Mouse (Mus musculus): Measurements from ENCODE around the gene Ripor1. TPM values are rescaled to one million over a fixed set of nuclear protein-coding genes. Genes with fewer than 3 reads are reported as not detected.

Ripor1 gene
- polyA plus RNA-seq, 1 experiment from 2014 or later = 28.4 TPM

DNA sequence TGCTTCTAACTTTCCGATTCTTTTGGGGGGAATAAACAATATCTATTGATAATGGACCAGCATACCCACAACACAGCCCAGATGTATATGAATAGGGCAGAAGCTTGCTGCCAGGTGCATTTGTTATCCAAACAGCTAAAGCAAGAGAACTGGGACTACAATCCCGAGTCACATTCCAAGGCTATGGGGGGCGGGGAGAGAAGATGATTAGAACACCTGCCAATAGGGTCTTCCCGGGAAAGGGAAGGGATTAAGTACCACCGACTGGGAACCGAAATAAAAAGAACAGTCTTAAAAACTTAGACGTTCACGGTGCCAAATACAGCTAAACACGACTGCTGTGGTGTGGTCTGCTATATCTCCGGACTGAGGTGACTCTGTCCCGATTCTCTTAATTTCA is 30.4 kb downstream of the Ripor1 start:
- no peak for ATAC-seq (ENCODE audit: low FRiP score, low TSS enrichment)
- Histone ChIP-seq H3K4me3 (ENCODE audit: low read length) (peak overlapping the region; percentile 95), H3K27me3 (ENCODE audit: control insufficient read depth, insufficient read depth, low read length) (no peaks in the 10 kb centered on the region), H3K27ac (ENCODE audit: low read depth, low read length) (peak overlapping the region; percentile 100; the same call in 1 of the 2 replicates), H3K9ac (ENCODE audit: low read depth, low read length) (peak overlapping the region; percentile 99), H3K4me1 (ENCODE audit: control insufficient read depth, insufficient read depth, low read length) (peaks cover 16% of the 10 kb centered on the region), H3K9me3 (ENCODE audit: control insufficient read depth, low read length) (no peaks in the 10 kb centered on the region), H3K4me2 (replicated peaks; ENCODE audit: low read depth, low read length) (peak overlapping the region; percentile 53), H3K36me3 (ENCODE audit: control insufficient read depth, insufficient read depth, low read length) (no peaks in the 10 kb centered on the region; the same call in 1 of the 2 replicates)
- WGBS = 4% methylated on average over 11 of the region's 11 CpGs

DNA sequence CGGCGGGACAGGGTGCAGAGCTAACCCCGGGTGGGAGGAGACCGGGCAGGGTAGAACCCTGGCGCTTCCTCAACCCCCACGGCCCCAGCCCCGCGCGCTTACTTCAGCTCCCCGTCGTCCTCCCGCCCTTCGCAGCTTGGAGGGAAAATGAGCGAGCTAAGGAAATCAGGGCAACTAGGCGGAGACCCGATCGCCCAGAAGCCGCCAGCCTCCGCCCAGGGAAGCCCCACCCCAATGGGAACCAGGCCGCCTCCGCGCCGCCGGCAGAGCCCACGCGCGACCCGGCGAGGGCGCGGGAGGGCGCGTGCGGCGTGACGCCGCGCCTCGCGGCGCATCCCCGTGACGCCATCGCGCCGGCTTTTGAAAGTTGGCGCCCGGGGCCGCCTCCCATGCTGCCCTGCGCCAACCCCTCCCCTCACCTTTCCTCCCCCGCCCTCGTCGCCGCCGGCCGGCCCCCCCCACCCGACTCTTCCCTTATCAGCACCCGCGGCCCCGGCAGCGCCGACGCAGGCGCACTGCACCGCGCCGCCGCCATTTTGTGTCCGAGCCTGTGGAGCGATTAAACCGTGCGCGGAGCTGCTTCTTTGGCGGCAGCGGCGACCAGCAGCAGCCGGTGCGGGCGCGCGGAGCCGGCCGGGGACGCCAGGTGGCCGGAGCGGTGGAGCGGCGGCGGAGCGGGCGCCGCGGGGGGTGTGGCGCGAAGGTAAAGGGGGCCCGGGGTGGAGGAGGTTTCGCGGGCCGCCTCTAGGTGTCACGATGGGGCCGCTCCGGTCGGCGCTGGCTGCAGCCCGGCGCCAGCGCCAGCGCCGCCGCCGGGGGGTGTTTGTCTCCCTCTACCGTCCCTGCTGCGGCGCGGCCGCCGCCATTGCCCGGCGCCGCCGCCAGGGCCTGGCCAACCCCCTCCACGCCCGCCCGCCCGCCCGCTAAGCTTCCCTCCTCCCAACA is 31.2 kb downstream of the Ripor1 start, which contains the start of gene Ctcf:
Gene Ctcf (plus strand): TSS at position 551 of the 945 bp plus-strand sequence.
- Histone ChIP-seq H3K4me1 (ENCODE audit: control insufficient read depth, insufficient read depth, low read length) (peaks cover 16% of the 10 kb centered on the region), H3K9ac (ENCODE audit: low read depth, low read length) (peak within 1 kb of the TSS; percentile 99), H3K27ac (ENCODE audit: low read depth, low read length) (peak within 1 kb of the TSS; percentile 100), H3K4me3 (ENCODE audit: low read length) (peak within 1 kb of the TSS; percentile 95), H3K27me3 (ENCODE audit: control insufficient read depth, insufficient read depth, low read length) (no peaks in the 10 kb centered on the region), H3K9me3 (ENCODE audit: control insufficient read depth, low read length) (no peaks in the 10 kb centered on the region), H3K36me3 (ENCODE audit: control insufficient read depth, insufficient read depth, low read length) (no peaks in the 10 kb centered on the region), H3K4me2 (replicated peaks; ENCODE audit: low read depth, low read length) (peak within 1 kb of the TSS; percentile 53)
- ATAC-seq (ENCODE audit: low FRiP score, low TSS enrichment) = peak; percentile 91
- under 1% methylated on average over 88 of the region's 126 CpGs for WGBS

DNA sequence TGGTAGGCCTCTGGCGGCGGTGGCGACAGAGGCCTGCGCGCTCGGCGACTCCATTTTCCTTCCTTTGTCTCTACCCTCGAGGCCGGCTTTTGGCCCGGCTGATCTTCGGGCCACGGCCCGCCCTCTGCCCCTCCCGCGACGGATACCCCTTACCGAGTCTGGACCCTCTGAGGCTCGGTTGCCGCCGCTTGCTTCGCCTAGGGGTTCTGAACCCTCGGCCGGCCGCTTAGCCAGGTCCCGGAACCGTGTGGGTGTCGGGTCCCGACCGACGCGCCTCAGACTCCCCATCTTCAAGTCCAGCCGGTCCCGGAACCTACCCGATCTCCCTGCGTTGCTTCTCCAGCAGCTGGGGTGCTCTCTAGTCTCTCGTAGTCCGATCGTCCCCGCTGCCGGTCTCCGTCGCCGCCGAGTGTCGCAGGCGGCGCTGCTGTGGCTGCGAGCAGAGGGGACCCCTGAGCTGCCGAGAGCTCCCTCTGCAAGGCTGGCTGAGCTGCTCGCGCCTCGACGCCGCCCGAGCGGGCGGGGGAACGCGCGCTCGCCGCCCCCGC is 32.0 kb downstream of the Ripor1 start, which contains the start of gene Agrp:
Gene Agrp (minus strand): TSS at position 431 of the 548 bp plus-strand sequence.
- Histone ChIP-seq H3K4me1 (ENCODE audit: control insufficient read depth, insufficient read depth, low read length) (peaks cover 16% of the 10 kb centered on the region), H3K27me3 (ENCODE audit: control insufficient read depth, insufficient read depth, low read length) (no peaks in the 10 kb centered on the region), H3K36me3 (ENCODE audit: control insufficient read depth, insufficient read depth, low read length) (no peaks in the 10 kb centered on the region), H3K4me3 (ENCODE audit: low read length) (peak within 1 kb of the TSS; percentile 95), H3K9ac (ENCODE audit: low read depth, low read length) (peak within 1 kb of the TSS; percentile 99), H3K4me2 (replicated peaks; ENCODE audit: low read depth, low read length) (peak within 1 kb of the TSS; percentile 53), H3K9me3 (ENCODE audit: control insufficient read depth, low read length) (no peaks in the 10 kb centered on the region), H3K27ac (ENCODE audit: low read depth, low read length) (peak within 1 kb of the TSS; percentile 100)
- WGBS = under 1% methylated on average over 62 of the region's 63 CpGs
- ATAC-seq (ENCODE audit: low FRiP score, low TSS enrichment) = peak; percentile 26

DNA sequence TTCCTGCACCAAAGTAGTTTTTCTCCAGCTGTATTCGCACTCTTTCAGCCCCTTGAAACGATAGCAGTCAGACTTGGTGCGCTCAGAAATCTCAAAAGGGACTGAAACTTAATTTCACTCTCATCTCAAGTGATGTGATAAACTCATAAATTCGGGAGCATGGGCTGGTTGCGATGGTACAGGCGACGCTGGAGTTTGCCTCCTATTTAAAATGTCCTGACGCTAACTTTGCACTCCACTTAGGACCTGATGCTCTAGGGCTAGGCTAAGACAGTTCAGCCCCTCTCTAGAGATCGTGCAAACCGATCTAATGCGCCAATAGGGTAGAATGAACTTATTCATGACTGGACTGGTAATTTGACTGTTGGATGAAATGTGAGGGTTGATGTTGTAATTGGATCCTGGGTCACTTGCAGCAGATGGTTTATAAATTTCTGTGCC is 32.6 kb downstream of the Ripor1 start:
- Histone ChIP-seq H3K9ac (ENCODE audit: low read depth, low read length) (peak overlapping the region; percentile 99), H3K27ac (ENCODE audit: low read depth, low read length) (peak overlapping the region; percentile 100), H3K27me3 (ENCODE audit: control insufficient read depth, insufficient read depth, low read length) (no peaks in the 10 kb centered on the region), H3K4me2 (replicated peaks; ENCODE audit: low read depth, low read length) (peak overlapping the region; percentile 53), H3K4me1 (ENCODE audit: control insufficient read depth, insufficient read depth, low read length) (peaks cover 16% of the 10 kb centered on the region), H3K4me3 (ENCODE audit: low read length) (peak overlapping the region; percentile 95), H3K9me3 (ENCODE audit: control insufficient read depth, low read length) (no peaks in the 10 kb centered on the region), H3K36me3 (ENCODE audit: control insufficient read depth, insufficient read depth, low read length) (no peaks in the 10 kb centered on the region)
- no peak for ATAC-seq (ENCODE audit: low FRiP score, low TSS enrichment)
- 0% methylated on average over 11 of the region's 11 CpGs for WGBS

DNA sequence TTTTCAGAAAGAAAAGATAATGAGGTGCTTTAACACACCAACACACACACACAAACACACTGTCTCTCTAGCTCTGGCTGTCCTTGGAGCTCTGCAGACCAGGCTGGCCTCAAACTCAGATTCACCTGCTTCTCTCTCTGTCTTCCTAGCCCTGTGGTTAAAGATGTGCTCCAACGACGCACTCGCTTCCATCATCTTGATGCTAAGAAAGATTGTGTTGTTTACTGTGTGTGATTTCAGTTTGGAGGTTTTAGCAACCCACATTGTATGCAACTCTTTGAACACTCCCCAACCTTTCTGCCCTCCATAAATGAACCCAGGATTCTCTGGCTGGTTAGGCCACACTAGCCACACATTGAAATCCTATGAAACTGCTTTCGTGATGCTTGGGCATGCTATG is 33.5 kb downstream of the Ripor1 start:
- H3K4me3 ChIP-seq (ENCODE audit: low read length) = peak overlapping the region; percentile 95; the same call in 1 of the 2 replicates
- no peaks in the 10 kb centered on the region for H3K9me3 ChIP-seq (ENCODE audit: control insufficient read depth, low read length)
- no peak overlapping the region for H3K27ac ChIP-seq (ENCODE audit: low read depth, low read length)
- H3K4me1 ChIP-seq (ENCODE audit: control insufficient read depth, insufficient read depth, low read length) = peaks cover 16% of the 10 kb centered on the region
- peaks cover under 1% of the 10 kb centered on the region; the same call in 1 of the 2 replicates for H3K36me3 ChIP-seq (ENCODE audit: control insufficient read depth, insufficient read depth, low read length)
- no peak for ATAC-seq (ENCODE audit: low FRiP score, low TSS enrichment)
- peak overlapping the region; percentile 53 for H3K4me2 ChIP-seq (replicated peaks; ENCODE audit: low read depth, low read length)
- 81% methylated on average over 4 of the region's 4 CpGs for WGBS
- H3K9ac ChIP-seq (ENCODE audit: low read depth, low read length) = peak overlapping the region; percentile 99; the same call in 1 of the 2 replicates
- no peaks in the 10 kb centered on the region for H3K27me3 ChIP-seq (ENCODE audit: control insufficient read depth, insufficient read depth, low read length)

DNA sequence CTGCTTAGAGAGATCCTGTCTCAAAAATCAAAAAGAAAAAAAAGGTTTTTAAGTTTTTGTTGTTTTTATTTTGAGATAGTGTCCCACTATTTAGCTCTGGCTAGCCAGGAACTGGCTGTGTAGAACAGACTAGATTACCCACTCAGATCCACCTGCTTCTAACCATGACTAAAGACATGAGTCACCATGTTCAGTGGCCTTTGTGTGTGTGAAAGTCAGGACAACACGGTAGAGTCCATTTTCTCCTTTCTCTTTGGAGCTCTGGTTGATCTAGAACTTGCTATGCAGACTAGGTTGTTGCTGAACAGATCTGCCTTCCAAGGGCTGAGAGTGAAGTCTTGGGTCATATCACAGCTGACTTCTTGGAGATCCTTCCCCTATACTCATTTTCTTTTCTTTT is 34.8 kb downstream of the Ripor1 start:
- 83% methylated on average over 1 of the region's 1 CpGs for WGBS
- no peak for ATAC-seq (ENCODE audit: low FRiP score, low TSS enrichment)
- peaks cover 16% of the 10 kb centered on the region for H3K4me1 ChIP-seq (ENCODE audit: control insufficient read depth, insufficient read depth, low read length)

DNA sequence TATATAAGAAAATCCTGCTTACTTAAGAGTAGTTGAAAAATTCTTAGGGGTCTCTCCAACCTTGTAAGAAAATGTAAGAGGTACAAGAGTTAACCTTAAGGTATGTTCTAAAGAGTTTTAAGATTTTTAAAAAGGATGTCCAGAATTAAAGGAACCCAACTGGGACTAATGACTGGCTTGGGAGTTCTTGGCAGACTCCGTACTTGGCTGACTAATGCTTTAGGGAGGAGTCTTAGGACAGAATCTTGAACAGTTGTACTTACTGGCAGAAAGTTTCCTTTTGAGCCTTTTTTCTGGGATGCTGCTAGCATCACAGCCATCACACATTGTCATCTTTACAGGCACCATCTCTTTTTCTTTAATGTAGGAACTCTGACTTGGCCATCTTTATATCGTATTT is 35.5 kb downstream of the Ripor1 start:
- no peak overlapping the region for H3K4me2 ChIP-seq (replicated peaks; ENCODE audit: low read depth, low read length)
- no peak overlapping the region for H3K9ac ChIP-seq (ENCODE audit: low read depth, low read length)
- H3K9me3 ChIP-seq (ENCODE audit: control insufficient read depth, low read length) = no peaks in the 10 kb centered on the region
- peaks cover 16% of the 10 kb centered on the region for H3K36me3 ChIP-seq (ENCODE audit: control insufficient read depth, insufficient read depth, low read length)
- H3K27me3 ChIP-seq (ENCODE audit: control insufficient read depth, insufficient read depth, low read length) = no peaks in the 10 kb centered on the region
- H3K27ac ChIP-seq (ENCODE audit: low read depth, low read length) = no peak overlapping the region
- ATAC-seq (ENCODE audit: low FRiP score, low TSS enrichment) = no peak
- peaks cover 13% of the 10 kb centered on the region for H3K4me1 ChIP-seq (ENCODE audit: control insufficient read depth, insufficient read depth, low read length)
- no peak overlapping the region for H3K4me3 ChIP-seq (ENCODE audit: low read length)
- WGBS = 78% methylated on average over 2 of the region's 2 CpGs

More for the DNA sequence above, 34.8 kb downstream of the Ripor1 start:
- no peaks in the 10 kb centered on the region for H3K9me3 ChIP-seq (ENCODE audit: control insufficient read depth, low read length)
- H3K4me2 ChIP-seq (replicated peaks; ENCODE audit: low read depth, low read length) = no peak overlapping the region
- H3K9ac ChIP-seq (ENCODE audit: low read depth, low read length) = no peak overlapping the region
- H3K27ac ChIP-seq (ENCODE audit: low read depth, low read length) = no peak overlapping the region
- H3K4me3 ChIP-seq (ENCODE audit: low read length) = no peak overlapping the region
- no peaks in the 10 kb centered on the region for H3K27me3 ChIP-seq (ENCODE audit: control insufficient read depth, insufficient read depth, low read length)
- H3K36me3 ChIP-seq (ENCODE audit: control insufficient read depth, insufficient read depth, low read length) = peaks cover 11% of the 10 kb centered on the region

DNA sequence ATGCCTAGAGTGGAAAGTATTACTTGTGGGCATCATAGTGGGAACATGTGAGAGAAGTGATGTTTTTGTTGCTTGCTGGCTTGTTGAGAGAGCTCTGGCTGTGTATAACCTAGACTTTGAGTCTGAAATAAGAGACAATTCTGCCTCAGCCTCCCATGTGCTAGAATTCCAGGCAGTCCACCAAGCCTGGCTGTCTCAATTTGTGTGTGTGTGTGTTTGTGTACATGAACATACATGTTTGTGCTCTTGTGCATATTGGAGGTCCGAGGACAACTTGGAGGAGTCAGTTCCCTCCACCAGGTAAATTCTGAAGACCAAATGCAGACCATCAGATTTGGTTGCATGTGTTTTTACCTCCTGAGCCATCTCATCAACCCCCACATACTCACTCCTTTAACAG is 40.1 kb downstream of the Ripor1 start:
- no peak for ATAC-seq (ENCODE audit: low FRiP score, low TSS enrichment)
- H3K36me3 ChIP-seq (ENCODE audit: control insufficient read depth, insufficient read depth, low read length) = peaks cover 39% of the 10 kb centered on the region
- WGBS = 100% methylated on average over 1 of the region's 1 CpGs
- no peak overlapping the region for H3K4me3 ChIP-seq (ENCODE audit: low read length)
- H3K9ac ChIP-seq (ENCODE audit: low read depth, low read length) = no peak overlapping the region
- H3K9me3 ChIP-seq (ENCODE audit: control insufficient read depth, low read length) = no peaks in the 10 kb centered on the region
- H3K27ac ChIP-seq (ENCODE audit: low read depth, low read length) = no peak overlapping the region
- H3K4me1 ChIP-seq (ENCODE audit: control insufficient read depth, insufficient read depth, low read length) = no peaks in the 10 kb centered on the region
- no peak overlapping the region for H3K4me2 ChIP-seq (replicated peaks; ENCODE audit: low read depth, low read length)
- no peaks in the 10 kb centered on the region for H3K27me3 ChIP-seq (ENCODE audit: control insufficient read depth, insufficient read depth, low read length)

DNA sequence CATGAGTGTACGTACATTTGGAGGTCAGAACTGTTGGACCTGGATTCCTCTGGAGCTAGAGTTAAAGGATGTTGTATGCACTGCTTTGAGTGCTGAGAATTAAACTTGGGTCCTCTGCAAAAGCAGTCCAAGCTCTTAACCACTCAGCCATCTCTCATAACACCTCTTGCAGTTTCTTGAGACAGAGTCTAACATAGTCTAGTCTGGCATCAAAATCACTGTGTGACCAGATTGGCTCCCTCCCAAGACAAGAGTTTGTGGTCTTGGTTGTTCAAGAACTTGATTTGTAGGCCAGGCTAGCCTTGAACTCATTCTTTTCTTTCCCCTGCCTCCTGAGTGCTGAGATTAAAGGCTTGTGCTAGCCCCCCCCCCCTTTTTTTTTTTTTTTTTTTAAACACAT is 43.9 kb downstream of the Ripor1 start:
- Histone ChIP-seq H3K9me3 (ENCODE audit: control insufficient read depth, low read length) (no peaks in the 10 kb centered on the region), H3K9ac (ENCODE audit: low read depth, low read length) (no peak overlapping the region), H3K27me3 (ENCODE audit: control insufficient read depth, insufficient read depth, low read length) (no peaks in the 10 kb centered on the region), H3K4me3 (ENCODE audit: low read length) (no peak overlapping the region), H3K27ac (ENCODE audit: low read depth, low read length) (no peak overlapping the region), H3K4me1 (ENCODE audit: control insufficient read depth, insufficient read depth, low read length) (no peaks in the 10 kb centered on the region), H3K36me3 (ENCODE audit: control insufficient read depth, insufficient read depth, low read length) (peaks cover 55% of the 10 kb centered on the region), H3K4me2 (replicated peaks; ENCODE audit: low read depth, low read length) (no peak overlapping the region)
- WGBS = 91% methylated on average over 1 of the region's 1 CpGs
- ATAC-seq (ENCODE audit: low FRiP score, low TSS enrichment) = no peak

Data from kidney, embryonic 14.5 days (tissue).